Mouse (Mus musculus) testis, adult 2 months (tissue): ENCODE measurements at regions not wholly inside any gene's neighbourhood (a gene's known extent, or its start where the extent isn't known, plus 50 kb on each side); places are given as distances from the start of the nearest gene placed in this dataset.

Source experiments
- H3K27ac ChIP-seq: fragments of 200-500 bp; 2 replicates; pipeline ENCODE4 v1.5.1; 2012; ENCODE audit warnings: low read depth, low read length; ENCODE audit not compliant: control insufficient read depth, insufficient read depth
- H3K27me3 ChIP-seq: fragments of 200-500 bp; 2 replicates; pipeline ENCODE4 v1.6.1; 2012; ENCODE audit warnings: mild to moderate bottlenecking, low read length, moderate library complexity; ENCODE audit not compliant: control insufficient read depth, insufficient read depth
- H3K36me3 ChIP-seq: fragments of 200-500 bp; 2 replicates; pipeline ENCODE4 v1.6.1; 2012; ENCODE audit warnings: mild to moderate bottlenecking, low read length; ENCODE audit not compliant: control insufficient read depth, insufficient read depth
- H3K4me1 ChIP-seq: fragments of 200-500 bp; 2 replicates; pipeline ENCODE4 v1.6.1; 2012; ENCODE audit warnings: low read length; ENCODE audit not compliant: control insufficient read depth, insufficient read depth
- H3K4me3 ChIP-seq: fragments of 200-500 bp; 2 replicates; pipeline ENCODE4 v1.5.1; 2012; ENCODE audit warnings: low read depth, mild to moderate bottlenecking, low read length, moderate library complexity, mixed read lengths; ENCODE audit not compliant: control insufficient read depth
- CTCF ChIP-seq: fragments of 200-500 bp; IDR thresholded peaks from 2 replicates; pipeline ENCODE4 v1.5.1; 2012; ENCODE audit warnings: low read depth, mild to moderate bottlenecking, inconsistent platforms, low read length, moderate library complexity; ENCODE audit not compliant: control insufficient read depth, insufficient read depth, insufficient replicate concordance
- POLR2A ChIP-seq: fragments of 200-500 bp; IDR thresholded peaks from 2 replicates; pipeline ENCODE4 v1.6.1; 2012; ENCODE audit warnings: low read depth, mild to moderate bottlenecking, inconsistent platforms, low read length, moderate library complexity; ENCODE audit not compliant: control insufficient read depth

DNA sequence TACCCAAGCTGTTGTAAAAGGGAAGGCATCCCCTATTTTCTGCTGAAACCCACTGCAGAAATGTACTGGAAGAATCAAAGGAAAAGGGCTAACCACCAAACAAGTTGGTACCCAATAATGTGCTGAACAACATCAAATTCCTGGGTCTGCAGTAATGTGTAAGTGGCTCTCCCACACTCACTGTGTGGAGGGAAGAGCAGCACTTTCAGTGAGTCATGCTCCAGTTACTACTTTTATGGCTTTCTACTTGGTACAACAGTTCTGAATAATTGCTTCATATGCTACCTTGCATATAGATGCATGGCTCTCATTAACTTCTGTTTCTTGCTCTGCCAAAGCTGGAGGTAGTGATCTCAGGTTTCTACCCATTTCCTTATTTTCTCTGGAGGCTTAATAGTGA, 427.8 kb downstream of the 1700129C05Rik start:
- H3K27me3 ChIP-seq, result no peaks in the 10 kb centered on the region
- no peak overlapping the region for H3K4me3 ChIP-seq
- H3K27ac ChIP-seq, result no peak overlapping the region
- TF ChIP-seq CTCF (no peak), POLR2A (no peak)
- H3K36me3 ChIP-seq, result no peaks in the 10 kb centered on the region
- H3K4me1 ChIP-seq, result no peaks in the 10 kb centered on the region

DNA sequence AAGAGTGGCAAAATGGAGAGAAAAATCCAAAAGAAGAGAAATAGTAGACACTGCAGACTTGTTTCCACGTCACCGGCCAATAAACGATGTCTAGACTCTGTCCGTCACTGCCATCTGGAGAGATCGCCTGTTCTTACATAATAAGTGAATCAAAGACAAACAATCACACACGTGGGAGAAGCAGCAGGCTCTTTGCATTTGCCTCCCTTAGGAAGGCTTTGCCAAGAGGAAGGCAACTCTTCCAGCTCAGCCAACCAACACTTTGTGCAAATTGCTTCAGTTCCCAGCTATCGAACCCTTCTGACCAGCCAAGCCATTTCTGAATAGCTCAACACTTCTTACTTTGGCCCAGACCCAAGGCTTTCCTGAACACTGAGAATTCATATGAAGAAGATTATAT, 432.8 kb downstream of the 1700129C05Rik start:
- TF ChIP-seq POLR2A (no peak), CTCF (no peak)
- Histone ChIP-seq H3K4me3 (no peak overlapping the region), H3K27ac (no peak overlapping the region), H3K4me1 (no peaks in the 10 kb centered on the region), H3K27me3 (no peaks in the 10 kb centered on the region), H3K36me3 (no peaks in the 10 kb centered on the region)

DNA sequence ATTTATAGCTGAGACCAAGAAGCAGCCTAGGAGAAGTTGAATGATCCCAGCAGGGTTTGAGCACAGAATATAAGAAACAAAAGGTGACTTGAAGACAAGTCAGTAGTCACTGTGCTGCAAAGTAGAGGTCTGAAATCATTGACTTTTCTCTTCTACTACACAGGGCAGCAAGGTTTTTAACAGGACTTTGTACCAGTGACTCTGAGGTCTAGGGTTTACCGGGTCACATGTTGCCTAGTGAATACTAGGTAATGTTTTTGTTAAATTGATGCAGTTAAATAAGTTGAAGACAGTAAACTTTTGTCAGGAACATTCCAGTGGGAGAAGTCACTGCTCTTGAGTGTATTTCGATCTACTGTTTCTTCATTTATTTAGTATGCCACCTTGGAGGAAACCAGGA, 433.4 kb downstream of the 1700129C05Rik start:
- no peaks in the 10 kb centered on the region for H3K36me3 ChIP-seq
- H3K27ac ChIP-seq, result no peak overlapping the region
- TF ChIP-seq POLR2A (no peak), CTCF (no peak)
- no peak overlapping the region for H3K4me3 ChIP-seq
- H3K27me3 ChIP-seq, result no peaks in the 10 kb centered on the region
- H3K4me1 ChIP-seq, result no peaks in the 10 kb centered on the region

DNA sequence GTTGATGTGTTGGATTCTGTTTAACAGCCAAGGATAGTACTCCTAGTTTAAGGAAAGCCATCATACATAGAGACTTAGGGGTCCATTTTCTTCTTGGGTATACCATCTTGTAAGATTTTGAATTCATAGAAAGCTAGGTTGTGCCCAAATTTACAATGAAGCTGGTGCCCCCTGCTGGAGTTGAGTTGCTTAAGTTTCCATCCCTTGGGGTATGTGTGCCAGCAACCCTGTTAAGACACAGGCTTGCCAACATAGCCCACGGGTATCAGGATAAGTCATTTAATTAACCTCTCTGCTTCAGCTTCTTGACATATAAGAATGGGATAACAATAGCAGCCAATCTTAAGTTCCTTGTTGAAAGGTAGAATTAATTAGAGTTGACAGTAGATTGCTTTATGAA, 440.9 kb downstream of the 1700129C05Rik start:
- TF ChIP-seq POLR2A (no peak), CTCF (no peak)
- no peaks in the 10 kb centered on the region for H3K36me3 ChIP-seq
- H3K4me3 ChIP-seq, result no peak overlapping the region
- H3K4me1 ChIP-seq, result no peaks in the 10 kb centered on the region
- H3K27me3 ChIP-seq, result no peaks in the 10 kb centered on the region
- no peak overlapping the region for H3K27ac ChIP-seq

DNA sequence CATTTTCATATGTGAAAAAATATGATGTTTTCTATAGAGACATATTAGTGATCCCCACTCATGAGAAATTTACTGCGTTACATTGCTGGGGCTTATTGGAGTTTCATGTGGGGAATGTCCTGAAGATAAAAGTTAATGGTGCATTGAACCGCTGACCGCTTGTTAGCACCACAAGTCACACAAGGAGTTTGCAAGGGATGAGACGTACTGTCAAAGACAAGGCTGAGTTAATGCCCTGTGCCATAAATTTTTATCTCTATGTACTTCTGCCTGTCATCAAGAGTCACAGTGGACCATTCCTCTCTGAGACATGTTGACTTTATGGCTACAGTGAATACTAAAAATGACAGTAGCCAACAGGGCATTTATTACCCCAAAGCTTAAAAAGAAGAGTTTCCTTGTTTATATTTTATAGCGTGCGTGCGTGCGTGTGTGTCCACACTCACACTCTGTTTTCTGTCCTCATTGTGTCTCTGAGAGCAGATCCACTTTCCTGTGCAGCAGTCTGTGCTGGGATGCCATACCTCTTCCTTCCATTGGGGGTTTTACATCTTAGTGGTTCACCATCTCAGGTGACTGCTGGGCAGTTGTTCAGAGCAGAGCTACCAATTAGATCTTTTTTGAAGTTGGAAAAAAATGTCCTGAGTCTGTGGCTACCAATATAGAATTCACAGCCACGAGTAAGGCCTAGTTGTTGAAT, 451.4 kb downstream of the 1700129C05Rik start:
- no peak overlapping the region for H3K4me3 ChIP-seq
- H3K27me3 ChIP-seq, result no peaks in the 10 kb centered on the region
- TF ChIP-seq CTCF, result no peak
- TF ChIP-seq POLR2A, result no peak
- no peak overlapping the region for H3K27ac ChIP-seq
- H3K4me1 ChIP-seq, result no peaks in the 10 kb centered on the region
- no peaks in the 10 kb centered on the region for H3K36me3 ChIP-seq

DNA sequence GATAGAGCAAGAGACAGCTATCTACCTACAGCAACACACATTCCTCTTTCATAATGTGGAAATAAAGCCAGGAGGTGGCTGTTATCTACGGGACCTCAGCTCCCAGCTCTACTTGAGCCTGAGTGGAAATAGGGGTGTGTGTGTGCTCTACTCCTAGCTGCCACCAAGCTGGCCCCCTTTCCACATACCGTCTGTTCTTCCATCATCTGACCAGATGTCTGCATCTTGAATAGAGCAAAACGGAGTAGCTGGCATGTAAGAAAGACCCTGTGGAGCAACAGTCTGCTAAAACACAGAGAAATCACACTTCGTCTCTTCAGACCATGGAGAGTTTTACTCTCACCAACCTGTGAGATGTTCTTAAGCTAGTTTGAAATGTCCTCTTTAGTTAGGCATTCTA, 454.9 kb downstream of the 1700129C05Rik start:
- Histone ChIP-seq H3K27ac (no peak overlapping the region), H3K36me3 (no peaks in the 10 kb centered on the region), H3K4me3 (no peak overlapping the region), H3K4me1 (no peaks in the 10 kb centered on the region), H3K27me3 (no peaks in the 10 kb centered on the region)
- TF ChIP-seq POLR2A (no peak), CTCF (no peak)

DNA sequence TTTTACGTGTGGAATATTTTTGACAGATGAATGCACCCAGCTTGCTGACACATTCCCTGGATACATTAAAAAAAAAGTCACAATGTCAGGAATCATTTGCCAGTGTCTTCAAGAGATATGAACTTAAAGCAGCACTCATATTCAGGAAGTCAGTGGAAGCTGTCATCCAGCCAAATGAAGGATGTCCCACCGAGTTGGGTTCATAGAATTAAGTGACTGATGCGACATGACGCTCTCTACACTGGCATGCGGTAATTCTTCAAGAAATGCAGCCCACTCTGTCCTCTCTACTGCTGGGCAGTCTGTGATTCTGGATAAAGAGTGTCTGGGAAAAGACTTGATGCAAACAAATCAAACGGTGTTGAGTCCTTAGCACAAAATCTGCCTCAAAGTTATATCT, 463.9 kb downstream of the 1700129C05Rik start:
- Histone ChIP-seq H3K36me3 (no peaks in the 10 kb centered on the region), H3K27ac (no peak overlapping the region), H3K4me1 (no peaks in the 10 kb centered on the region), H3K27me3 (no peaks in the 10 kb centered on the region), H3K4me3 (no peak overlapping the region)
- TF ChIP-seq CTCF, result no peak
